Mouse (Mus musculus): Measurements from ENCODE around the gene Nova2. TPM values are rescaled to one million over a fixed set of nuclear protein-coding genes. Genes with fewer than 3 reads are reported as not detected.

Nova2 gene
- polyA plus RNA-seq, 1 experiment from 2014 or later: 0.68 TPM

DNA sequence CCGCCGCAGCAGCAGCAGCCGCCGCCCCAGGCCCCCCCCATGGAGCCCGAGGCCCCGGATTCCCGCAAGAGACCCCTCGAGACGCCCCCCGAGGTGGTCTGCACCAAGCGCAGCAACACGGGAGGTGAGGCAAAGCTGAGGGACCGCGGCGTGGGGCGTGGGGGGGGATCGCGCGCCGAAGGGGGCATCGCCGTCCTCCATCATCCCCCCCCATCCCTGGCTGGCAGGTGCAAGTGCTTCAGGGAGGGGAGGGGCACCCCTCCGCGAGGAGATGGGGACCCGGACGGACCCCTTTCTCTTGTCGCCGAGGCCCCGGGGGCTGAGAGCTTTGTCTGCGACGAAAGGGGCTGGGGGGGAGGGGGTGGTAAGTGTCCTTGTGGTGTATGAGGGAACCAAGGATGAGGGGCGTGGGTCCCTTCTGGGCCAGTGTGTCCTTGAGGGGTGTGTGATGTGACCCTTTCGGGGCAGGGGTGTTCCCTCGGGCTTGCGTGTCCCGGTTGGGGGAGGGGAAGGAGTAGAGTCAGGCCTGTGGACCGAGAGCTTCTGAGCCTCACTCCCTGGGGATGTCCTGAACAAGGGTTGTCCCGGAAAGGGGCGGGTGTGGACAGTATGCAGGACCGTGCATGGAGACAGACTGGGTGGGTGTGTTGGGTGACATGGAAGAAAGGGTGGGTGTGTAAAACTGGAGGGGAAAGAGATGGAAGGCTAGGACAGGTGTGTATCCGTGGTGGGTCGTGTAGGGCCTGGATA lies 528 bp downstream of the Nova2 start:
- ATAC-seq (ENCODE audit: insufficient number of reproducible peaks, low FRiP score, low TSS enrichment, low read depth): no peak
- H3K4me3 ChIP-seq: peak overlapping the region; percentile 48

DNA sequence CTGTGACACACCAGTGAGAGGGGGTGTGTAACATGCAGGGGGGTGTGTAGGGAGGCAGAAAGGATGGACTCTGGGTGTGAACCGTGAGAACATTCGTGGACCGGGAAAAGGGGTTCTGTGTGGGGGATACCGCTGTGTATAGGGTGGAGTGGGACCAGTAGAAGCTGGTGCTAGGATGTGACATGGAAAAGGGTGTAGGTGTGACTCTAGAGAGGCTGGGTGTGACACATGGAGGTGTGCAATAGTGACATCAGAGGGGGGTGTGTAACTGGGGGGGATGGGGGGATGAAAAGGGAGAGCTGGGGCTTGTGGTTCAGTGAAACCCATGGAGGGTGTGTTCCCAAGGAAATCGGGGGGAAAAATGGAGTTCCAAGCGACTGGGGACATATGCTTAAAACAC lies 1.2 kb downstream of the Nova2 start:
- peak overlapping the region; percentile 48 for H3K4me3 ChIP-seq
- peaks cover 13% of the 10 kb centered on the region for H3K4me1 ChIP-seq
- no peaks in the 10 kb centered on the region for H3K36me3 ChIP-seq
- peaks cover 67% of the 10 kb centered on the region for H3K27me3 ChIP-seq
- H3K4me2 ChIP-seq: no peak overlapping the region
- WGBS: 52% methylated on average over 6 of the region's 6 CpGs
- H3K9ac ChIP-seq: no peak overlapping the region
- no peak for ATAC-seq (ENCODE audit: insufficient number of reproducible peaks, low FRiP score, low TSS enrichment, low read depth)
- no peak overlapping the region for H3K27ac ChIP-seq
- H3K9me3 ChIP-seq: no peaks in the 10 kb centered on the region

More for the DNA sequence above, 528 bp downstream of the Nova2 start:
- Histone ChIP-seq H3K9ac (peak overlapping the region; percentile 47), H3K36me3 (no peaks in the 10 kb centered on the region), H3K27ac (no peak overlapping the region), H3K9me3 (no peaks in the 10 kb centered on the region), H3K27me3 (peaks cover 70% of the 10 kb centered on the region), H3K4me2 (peak overlapping the region; percentile 86), H3K4me1 (peaks cover 13% of the 10 kb centered on the region)
- WGBS: 3% methylated on average over 26 of the region's 42 CpGs

DNA sequence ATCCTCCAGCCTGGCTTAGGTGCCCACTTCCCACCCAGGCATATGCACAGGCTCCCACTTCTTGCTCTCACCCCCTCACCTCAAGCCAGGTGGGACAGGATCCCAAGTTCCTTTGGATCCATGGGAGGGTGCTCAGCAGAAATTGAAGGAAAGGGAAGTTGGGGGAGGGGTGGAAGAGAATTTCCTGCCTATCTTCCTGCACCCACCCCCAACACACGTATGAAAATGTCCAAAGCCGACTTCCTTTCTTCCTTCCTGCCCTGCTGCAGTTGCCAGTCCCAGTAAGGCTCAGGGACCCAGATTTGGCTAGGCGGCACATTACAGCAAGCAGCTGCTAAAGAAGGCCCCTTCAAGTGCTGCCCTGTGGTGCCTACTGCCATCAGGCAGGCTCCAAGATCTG lies 2.1 kb downstream of the Nova2 start:
- WGBS: 22% methylated on average over 3 of the region's 3 CpGs
- Histone ChIP-seq H3K4me3 (no peak overlapping the region), H3K27ac (no peak overlapping the region), H3K36me3 (no peaks in the 10 kb centered on the region), H3K9ac (no peak overlapping the region), H3K4me2 (no peak overlapping the region), H3K27me3 (peaks cover 62% of the 10 kb centered on the region), H3K9me3 (no peaks in the 10 kb centered on the region), H3K4me1 (peaks cover 13% of the 10 kb centered on the region)
- ATAC-seq (ENCODE audit: insufficient number of reproducible peaks, low FRiP score, low TSS enrichment, low read depth): no peak

DNA sequence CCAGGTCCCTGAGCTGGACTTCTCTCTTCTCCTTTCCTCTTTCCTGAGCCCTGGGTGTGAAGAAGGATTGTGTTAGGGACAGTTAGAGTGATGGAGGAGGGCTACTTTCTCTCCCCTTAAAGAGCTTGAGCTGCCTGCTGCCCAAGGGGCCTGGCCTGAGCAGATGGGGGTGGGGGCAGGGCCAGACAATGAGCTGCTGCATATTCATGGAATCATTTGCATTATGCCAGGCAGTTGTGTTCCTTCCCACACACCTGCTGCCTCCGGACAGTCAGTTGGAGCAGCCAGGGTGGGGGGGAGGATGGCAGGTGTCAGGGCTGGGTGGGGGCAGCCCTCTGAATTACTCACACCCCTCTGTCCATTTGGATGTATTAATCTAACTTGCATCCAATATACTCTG lies 16.7 kb downstream of the Nova2 start:
- Histone ChIP-seq H3K27me3 (peaks cover 14% of the 10 kb centered on the region; the same call in 1 of the 2 replicates), H3K9ac (no peak overlapping the region), H3K4me3 (no peak overlapping the region), H3K27ac (no peak overlapping the region), H3K4me2 (no peak overlapping the region), H3K36me3 (no peaks in the 10 kb centered on the region), H3K4me1 (no peaks in the 10 kb centered on the region), H3K9me3 (no peaks in the 10 kb centered on the region)
- WGBS: 23% methylated on average over 1 of the region's 1 CpGs
- no peak for ATAC-seq (ENCODE audit: insufficient number of reproducible peaks, low FRiP score, low TSS enrichment, low read depth)

DNA sequence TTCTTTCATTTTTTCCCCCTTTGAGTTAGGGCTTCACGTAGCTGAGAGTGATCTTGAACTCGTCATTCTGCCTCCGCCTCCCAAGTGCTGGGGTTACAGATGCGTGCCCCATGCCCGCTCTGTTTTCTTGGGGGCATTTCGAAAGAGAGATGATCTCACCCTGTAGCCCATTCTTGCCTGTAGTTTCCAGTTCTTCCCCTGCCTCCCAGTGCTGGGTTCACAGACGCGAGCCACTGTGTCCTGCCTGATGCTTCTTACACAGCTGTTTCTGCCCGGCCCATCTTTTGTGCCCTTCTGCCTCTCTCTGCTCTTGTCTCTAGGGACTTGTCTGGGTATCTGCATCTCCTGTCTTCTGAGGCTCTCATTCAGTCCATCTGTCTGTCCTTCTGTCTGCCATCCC lies 17.1 kb downstream of the Nova2 start:
- Histone ChIP-seq H3K9me3 (no peaks in the 10 kb centered on the region), H3K4me3 (no peak overlapping the region), H3K27ac (no peak overlapping the region), H3K36me3 (no peaks in the 10 kb centered on the region), H3K9ac (no peak overlapping the region), H3K4me1 (no peaks in the 10 kb centered on the region), H3K4me2 (no peak overlapping the region), H3K27me3 (peaks cover 14% of the 10 kb centered on the region; the same call in 1 of the 2 replicates)
- WGBS: 52% methylated on average over 9 of the region's 9 CpGs
- no peak for ATAC-seq (ENCODE audit: insufficient number of reproducible peaks, low FRiP score, low TSS enrichment, low read depth)

DNA sequence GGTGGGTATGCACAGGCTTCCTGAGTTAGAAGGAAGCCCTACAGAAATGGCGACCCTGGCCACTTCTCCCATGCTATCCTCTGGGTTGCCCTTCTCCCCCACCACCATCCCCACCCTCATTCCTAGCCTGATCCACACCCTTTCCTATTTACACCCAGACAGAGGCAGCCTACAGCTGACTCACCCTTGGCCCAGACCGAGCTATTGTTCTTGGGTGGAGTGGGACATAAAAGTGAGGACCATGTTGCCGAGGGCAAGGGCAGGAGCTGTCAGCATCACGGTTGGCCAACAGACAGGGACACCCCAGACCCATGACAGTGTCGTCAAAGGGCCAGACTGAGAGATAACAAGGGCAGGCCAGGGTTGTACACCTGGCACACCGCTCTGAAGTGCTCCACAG lies 22.5 kb downstream of the Nova2 start:
- Histone ChIP-seq H3K4me3 (no peak overlapping the region), H3K36me3 (no peaks in the 10 kb centered on the region), H3K9ac (no peak overlapping the region), H3K27ac (no peak overlapping the region), H3K9me3 (no peaks in the 10 kb centered on the region), H3K27me3 (peaks cover 23% of the 10 kb centered on the region), H3K4me2 (no peak overlapping the region), H3K4me1 (0 out of 2 replicates have a peak, but pooled peaks cover 2% of the 10 kb centered on the region)
- 60% methylated on average over 6 of the region's 6 CpGs for WGBS
- ATAC-seq (ENCODE audit: insufficient number of reproducible peaks, low FRiP score, low TSS enrichment, low read depth): no peak

DNA sequence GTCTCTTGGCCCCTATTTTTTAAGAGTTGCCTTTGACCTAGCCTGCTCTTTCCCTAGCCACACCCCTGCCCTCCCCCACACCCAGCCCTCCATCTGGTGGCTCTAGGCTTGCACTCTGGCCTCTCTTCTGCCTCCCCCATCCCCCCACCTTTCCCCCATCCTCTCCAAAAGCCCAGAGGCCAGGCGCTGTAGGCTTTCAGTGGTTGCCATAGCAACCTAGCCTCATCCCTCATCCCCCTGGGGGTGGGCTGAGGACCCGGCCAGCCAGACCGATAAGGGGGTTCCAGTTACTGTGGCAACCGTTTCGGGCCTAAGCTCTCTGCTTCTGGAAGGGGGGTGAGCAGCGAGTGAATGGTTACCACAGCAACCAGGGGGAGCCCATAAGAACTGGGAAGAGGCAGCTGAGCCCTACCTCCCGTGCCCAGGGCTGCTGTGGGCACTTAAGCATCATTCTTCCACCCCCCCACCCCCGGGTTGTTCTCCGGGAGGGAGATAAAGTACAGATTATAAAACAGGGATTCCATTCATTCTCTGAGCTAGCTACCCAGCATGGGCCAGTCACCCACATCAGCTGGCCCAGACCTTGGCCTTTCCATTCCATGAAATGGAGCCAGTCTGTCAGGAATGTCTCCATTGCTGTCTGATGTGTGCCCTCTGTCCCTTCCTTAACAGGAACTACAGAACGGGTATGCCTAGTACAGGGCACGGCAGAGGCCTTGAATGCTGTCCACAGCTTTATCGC lies 24.3 kb downstream of the Nova2 start:
- WGBS: 39% methylated on average over 12 of the region's 12 CpGs
- Histone ChIP-seq H3K9me3 (no peaks in the 10 kb centered on the region), H3K27ac (no peak overlapping the region), H3K4me2 (no peak overlapping the region), H3K4me3 (no peak overlapping the region), H3K4me1 (0 out of 2 replicates have a peak, but pooled peaks cover 2% of the 10 kb centered on the region), H3K9ac (no peak overlapping the region), H3K36me3 (no peaks in the 10 kb centered on the region), H3K27me3 (peaks cover 23% of the 10 kb centered on the region)
- no peak for ATAC-seq (ENCODE audit: insufficient number of reproducible peaks, low FRiP score, low TSS enrichment, low read depth)

DNA sequence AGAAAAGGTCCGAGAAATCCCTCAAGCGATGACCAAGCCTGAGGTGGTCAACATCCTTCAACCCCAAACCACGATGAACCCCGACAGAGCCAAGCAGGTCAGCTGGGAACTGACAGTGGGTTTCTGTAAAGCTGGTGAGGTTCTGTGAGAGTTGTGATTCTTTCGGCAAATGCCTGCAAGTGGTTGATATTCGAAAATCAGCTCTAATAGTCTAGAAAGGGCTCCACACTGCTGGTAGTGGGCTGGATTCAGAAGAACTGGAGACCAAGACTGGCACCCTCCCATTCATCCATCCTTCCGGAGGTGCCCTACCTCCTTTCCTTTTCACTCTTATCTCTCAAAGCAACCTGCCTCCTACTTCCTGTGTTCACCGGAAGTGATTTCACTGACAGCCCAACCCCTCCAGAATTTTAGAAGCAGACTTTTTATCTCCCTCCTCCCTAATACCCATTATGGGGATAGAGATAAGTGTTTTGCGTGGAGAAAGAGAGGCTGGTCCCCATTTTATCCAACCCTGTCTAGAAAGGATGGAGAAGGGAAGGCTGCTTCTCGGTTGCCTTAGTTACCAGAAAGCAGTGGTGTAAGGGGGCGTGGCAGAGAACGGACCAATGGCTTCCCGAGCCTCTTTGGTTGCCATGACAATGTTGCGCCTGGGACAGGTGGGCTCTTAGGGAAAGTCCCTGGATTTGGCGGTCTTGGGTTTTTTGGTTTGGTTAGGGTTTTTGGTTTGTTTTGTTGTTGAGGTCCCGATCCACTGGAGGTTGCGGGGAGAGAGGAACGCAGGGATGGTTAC lies 25.0 kb downstream of the Nova2 start:
- Histone ChIP-seq H3K4me3 (no peak overlapping the region), H3K36me3 (no peaks in the 10 kb centered on the region), H3K27me3 (peaks cover 23% of the 10 kb centered on the region), H3K27ac (no peak overlapping the region), H3K9ac (no peak overlapping the region), H3K4me1 (0 out of 2 replicates have a peak, but pooled peaks cover 2% of the 10 kb centered on the region), H3K9me3 (no peaks in the 10 kb centered on the region), H3K4me2 (no peak overlapping the region)
- WGBS: 22% methylated on average over 18 of the region's 18 CpGs
- no peak for ATAC-seq (ENCODE audit: insufficient number of reproducible peaks, low FRiP score, low TSS enrichment, low read depth)

DNA sequence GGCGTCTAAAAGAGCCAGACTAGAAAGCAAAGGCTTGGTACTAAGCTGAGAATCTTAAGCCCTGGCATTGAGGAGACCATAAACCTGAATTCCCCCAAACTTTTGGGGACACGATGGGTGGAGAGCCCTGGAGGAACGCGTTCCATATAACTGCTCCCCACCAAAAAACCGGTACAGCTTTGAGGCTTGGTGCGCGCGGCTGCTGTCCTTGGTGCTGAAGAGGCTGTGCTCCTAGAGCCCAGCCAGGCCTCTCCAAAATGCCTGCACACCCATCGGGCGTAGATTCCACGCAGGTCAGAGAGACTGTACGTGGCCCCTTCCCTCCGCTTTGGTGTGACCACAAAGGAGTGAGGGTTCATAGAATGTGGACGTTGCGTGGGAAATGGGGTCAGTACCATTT lies 25.7 kb downstream of the Nova2 start:
- no peaks in the 10 kb centered on the region for H3K36me3 ChIP-seq
- WGBS: 17% methylated on average over 15 of the region's 15 CpGs
- no peaks in the 10 kb centered on the region for H3K9me3 ChIP-seq
- H3K4me2 ChIP-seq: no peak overlapping the region
- no peak overlapping the region for H3K4me3 ChIP-seq
- H3K4me1 ChIP-seq: 0 out of 2 replicates have a peak, but pooled peaks cover 2% of the 10 kb centered on the region
- peaks cover 30% of the 10 kb centered on the region for H3K27me3 ChIP-seq
- H3K9ac ChIP-seq: no peak overlapping the region
- H3K27ac ChIP-seq: no peak overlapping the region
- no peak for ATAC-seq (ENCODE audit: insufficient number of reproducible peaks, low FRiP score, low TSS enrichment, low read depth)

DNA sequence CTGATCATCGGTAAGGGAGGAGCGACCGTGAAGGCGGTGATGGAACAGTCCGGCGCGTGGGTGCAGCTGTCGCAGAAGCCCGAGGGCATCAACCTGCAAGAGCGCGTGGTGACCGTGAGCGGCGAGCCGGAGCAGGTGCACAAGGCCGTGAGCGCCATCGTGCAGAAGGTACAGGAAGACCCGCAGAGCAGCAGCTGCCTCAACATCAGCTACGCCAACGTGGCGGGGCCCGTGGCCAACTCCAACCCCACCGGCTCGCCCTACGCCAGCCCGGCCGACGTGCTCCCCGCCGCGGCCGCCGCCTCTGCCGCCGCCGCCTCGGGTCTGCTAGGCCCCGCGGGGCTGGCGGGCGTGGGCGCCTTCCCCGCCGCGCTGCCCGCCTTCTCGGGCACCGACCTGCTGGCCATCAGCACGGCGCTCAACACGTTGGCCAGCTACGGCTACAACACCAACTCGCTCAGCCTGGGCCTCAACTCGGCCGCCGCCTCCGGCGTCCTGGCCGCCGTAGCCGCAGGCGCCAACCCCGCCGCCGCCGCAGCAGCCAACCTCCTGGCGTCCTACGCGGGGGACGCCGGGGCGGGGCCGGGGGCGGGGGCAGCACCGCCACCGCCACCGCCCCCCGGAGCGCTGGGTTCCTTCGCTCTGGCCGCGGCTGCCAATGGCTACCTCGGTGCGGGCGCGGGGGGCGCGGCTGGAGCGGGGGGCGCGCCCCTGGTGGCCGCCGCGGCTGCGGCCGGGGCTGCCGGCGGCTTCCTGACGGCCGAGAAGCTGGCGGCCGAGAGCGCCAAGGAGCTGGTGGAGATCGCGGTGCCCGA lies 32.1 kb downstream of the Nova2 start:
- no peak overlapping the region for H3K27ac ChIP-seq
- H3K4me3 ChIP-seq: peak overlapping the region; percentile 56
- H3K9me3 ChIP-seq: no peaks in the 10 kb centered on the region
- peaks cover 15% of the 10 kb centered on the region for H3K4me1 ChIP-seq
- 1% methylated on average over 79 of the region's 107 CpGs for WGBS
- H3K27me3 ChIP-seq: peaks cover 75% of the 10 kb centered on the region
- H3K36me3 ChIP-seq: no peaks in the 10 kb centered on the region
- peak overlapping the region; percentile 92 for H3K4me2 ChIP-seq
- ATAC-seq (ENCODE audit: insufficient number of reproducible peaks, low FRiP score, low TSS enrichment, low read depth): 0 out of 2 replicates have a peak, but pooled peaks have one; percentile 63
- peak overlapping the region; percentile 35 for H3K9ac ChIP-seq

DNA sequence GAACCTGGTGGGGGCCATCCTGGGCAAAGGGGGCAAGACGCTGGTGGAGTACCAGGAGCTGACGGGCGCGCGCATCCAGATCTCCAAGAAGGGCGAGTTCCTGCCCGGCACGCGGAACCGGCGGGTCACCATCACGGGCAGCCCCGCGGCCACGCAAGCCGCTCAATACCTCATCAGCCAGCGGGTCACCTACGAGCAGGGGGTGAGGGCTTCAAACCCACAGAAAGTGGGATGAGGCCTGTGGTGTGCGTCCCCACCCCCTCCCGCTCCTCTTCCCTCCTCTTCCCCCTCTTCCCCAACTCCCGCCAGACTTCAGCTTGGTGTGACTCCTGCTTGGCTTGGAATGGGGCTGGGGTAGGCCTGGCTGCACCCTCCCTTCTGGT lies 32.7 kb downstream of the Nova2 start:
- H3K4me3 ChIP-seq: peak overlapping the region; percentile 56
- ATAC-seq (ENCODE audit: insufficient number of reproducible peaks, low FRiP score, low TSS enrichment, low read depth): no peak
- peak overlapping the region; percentile 92 for H3K4me2 ChIP-seq
- peaks cover 17% of the 10 kb centered on the region for H3K4me1 ChIP-seq
- H3K9ac ChIP-seq: peak overlapping the region; percentile 35
- no peak overlapping the region for H3K27ac ChIP-seq
- WGBS: under 1% methylated on average over 21 of the region's 21 CpGs
- peaks cover 81% of the 10 kb centered on the region for H3K27me3 ChIP-seq
- H3K9me3 ChIP-seq: no peaks in the 10 kb centered on the region
- H3K36me3 ChIP-seq: no peaks in the 10 kb centered on the region

Measured in limb, embryonic 15.5 days (tissue).